Mouse (Mus musculus): ENCODE data around the gene Macrod2. TPM values are rescaled to one million over a fixed set of nuclear protein-coding genes. Genes with fewer than 3 reads are reported as not detected.

Macrod2 gene
- polyA plus RNA-seq, 1 experiment from 2014 or later, result 49.2 TPM

DNA sequence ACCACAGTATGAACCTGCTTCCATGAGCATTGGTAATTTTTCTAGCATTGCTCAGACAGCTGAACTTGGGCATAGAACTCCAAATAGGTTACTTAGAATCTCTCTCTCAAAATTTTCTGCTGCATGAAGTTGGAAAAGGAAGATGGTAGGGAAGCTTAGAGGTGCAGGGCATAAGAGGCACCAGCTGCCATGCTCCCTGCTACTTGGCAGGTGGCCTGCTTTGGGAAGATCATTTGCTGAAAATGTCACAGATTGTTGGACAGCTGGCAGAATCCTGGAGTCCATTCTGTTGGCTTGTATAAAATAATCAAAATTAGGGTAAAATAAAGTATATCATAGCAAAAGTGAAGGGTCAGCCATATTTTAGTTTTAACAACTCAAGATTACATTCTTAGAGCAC is 1425.7 kb downstream of the Macrod2 start:
- H3K27me3 ChIP-seq (replicated peaks; ENCODE audit: control insufficient read depth, insufficient read depth, low read length), result no peaks in the 10 kb centered on the region
- peak; percentile 78 for DNase-seq (ENCODE audit: low spot score)
- H3K9ac ChIP-seq (ENCODE audit: low read length), result no peak overlapping the region
- ATAC-seq, result peak; percentile 72
- H3K4me1 ChIP-seq (ENCODE audit: control insufficient read depth, insufficient read depth, low read length), result no peaks in the 10 kb centered on the region
- H3K36me3 ChIP-seq (ENCODE audit: control insufficient read depth, insufficient read depth, low read length), result no peaks in the 10 kb centered on the region
- no peak overlapping the region for H3K27ac ChIP-seq (ENCODE audit: low read depth, low read length)
- H3K4me2 ChIP-seq (ENCODE audit: low read length), result no peak overlapping the region
- no peaks in the 10 kb centered on the region for H3K9me3 ChIP-seq (replicated peaks; ENCODE audit: control insufficient read depth, low read length)
- no peak overlapping the region for H3K4me3 ChIP-seq (ENCODE audit: low read depth, low read length)

DNA sequence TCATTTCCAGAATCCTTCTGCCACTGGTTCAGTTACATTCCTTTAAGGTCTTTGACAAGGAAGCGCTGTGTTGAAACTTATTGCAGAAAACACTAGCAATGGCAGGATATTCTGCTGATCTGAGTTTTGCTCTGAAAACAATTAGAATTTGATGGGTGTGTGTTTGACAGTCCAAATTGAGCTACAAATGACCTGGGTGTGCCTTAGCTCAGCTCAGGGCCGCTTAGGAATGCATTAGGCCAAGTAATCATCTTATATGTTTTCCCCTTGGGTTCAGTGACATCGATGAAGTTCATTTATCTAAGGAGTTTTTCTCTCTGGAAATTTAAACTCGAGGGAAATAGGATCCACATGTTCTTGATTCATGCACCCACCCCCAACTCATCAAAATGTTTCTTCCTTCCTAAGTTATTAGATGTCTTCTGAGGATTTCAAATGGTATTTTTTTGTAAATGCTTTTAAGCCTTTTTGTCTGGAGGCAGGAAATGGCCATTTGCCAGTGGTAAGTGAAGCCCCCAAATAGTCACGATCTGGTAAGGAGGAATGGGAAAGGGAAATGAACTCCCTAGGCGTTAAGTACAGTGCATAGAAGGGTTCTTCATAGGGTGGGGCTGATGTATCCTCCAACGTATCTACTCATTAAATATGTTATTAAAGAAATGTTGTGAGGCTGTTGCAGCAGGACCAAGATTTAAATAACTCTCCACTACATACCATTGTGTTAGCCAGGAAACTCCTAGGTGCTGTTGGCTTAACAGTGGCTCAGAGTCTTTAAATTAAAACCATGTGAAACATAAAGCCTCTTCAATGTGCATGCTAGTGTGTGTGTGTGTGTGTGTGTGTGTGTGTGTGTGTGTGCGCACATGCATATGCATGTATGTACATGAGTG is 1430.7 kb downstream of the Macrod2 start:
- H3K9ac ChIP-seq (ENCODE audit: low read length), result no peak overlapping the region
- DNase-seq (ENCODE audit: low spot score), result no peak
- WGBS, result 75% methylated on average over 8 of the region's 8 CpGs
- H3K4me1 ChIP-seq (ENCODE audit: control insufficient read depth, insufficient read depth, low read length), result no peaks in the 10 kb centered on the region
- ATAC-seq, result no peak
- no peaks in the 10 kb centered on the region for H3K36me3 ChIP-seq (ENCODE audit: control insufficient read depth, insufficient read depth, low read length)
- no peaks in the 10 kb centered on the region for H3K27me3 ChIP-seq (replicated peaks; ENCODE audit: control insufficient read depth, insufficient read depth, low read length)
- no peak overlapping the region for H3K4me3 ChIP-seq (ENCODE audit: low read depth, low read length)
- H3K9me3 ChIP-seq (replicated peaks; ENCODE audit: control insufficient read depth, low read length), result no peaks in the 10 kb centered on the region
- no peak overlapping the region for H3K27ac ChIP-seq (ENCODE audit: low read depth, low read length)
- H3K4me2 ChIP-seq (ENCODE audit: low read length), result no peak overlapping the region

DNA sequence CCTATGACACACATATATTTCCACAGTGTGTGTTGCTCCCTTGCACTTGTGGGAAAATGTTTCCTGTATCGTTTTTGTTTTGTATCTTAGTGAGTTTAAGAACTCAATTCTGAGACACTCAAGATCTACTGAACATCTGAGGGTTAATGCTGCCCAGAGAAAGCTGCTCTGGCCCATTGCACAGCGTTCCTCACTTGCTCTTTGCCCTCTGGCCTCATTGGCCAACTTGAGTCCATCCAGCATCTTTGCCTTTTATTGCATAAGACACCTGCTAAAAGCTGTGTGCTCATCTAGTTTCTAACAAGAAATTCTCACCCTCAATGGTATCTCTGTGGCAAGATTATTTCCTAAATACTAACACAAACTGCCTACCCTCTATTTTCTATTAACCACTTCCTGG is 1435.4 kb downstream of the Macrod2 start:
- no peak for ATAC-seq
- WGBS, result 95% methylated on average over 2 of the region's 2 CpGs
- H3K9me3 ChIP-seq (replicated peaks; ENCODE audit: control insufficient read depth, low read length), result no peaks in the 10 kb centered on the region

DNA sequence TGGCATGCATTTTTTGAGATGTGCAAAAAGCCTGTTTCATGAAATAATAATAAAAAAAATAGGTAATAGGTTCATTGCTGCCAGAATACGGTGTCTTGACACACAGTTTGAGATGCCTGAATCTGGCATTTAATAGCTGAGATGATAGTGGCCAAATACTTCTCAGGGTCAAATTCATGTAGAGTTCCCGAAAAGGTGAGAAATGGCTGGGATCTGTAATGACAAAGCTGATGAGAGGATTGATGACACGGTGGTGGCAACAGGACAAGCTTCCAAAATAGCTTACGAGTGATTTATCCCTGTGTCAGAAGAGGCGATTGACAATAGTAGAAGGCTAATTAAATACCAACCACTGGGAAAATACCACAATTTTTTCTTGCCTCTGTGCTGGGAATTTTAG is 1436.4 kb downstream of the Macrod2 start:
- DNase-seq (ENCODE audit: low spot score), result no peak
- no peaks in the 10 kb centered on the region for H3K27me3 ChIP-seq (replicated peaks; ENCODE audit: control insufficient read depth, insufficient read depth, low read length)
- WGBS, result 81% methylated on average over 5 of the region's 5 CpGs
- no peak for ATAC-seq
- H3K27ac ChIP-seq (ENCODE audit: low read depth, low read length), result no peak overlapping the region
- H3K4me3 ChIP-seq (ENCODE audit: low read depth, low read length), result no peak overlapping the region
- H3K4me1 ChIP-seq (ENCODE audit: control insufficient read depth, insufficient read depth, low read length), result no peaks in the 10 kb centered on the region; the same call in 1 of the 2 replicates
- H3K9me3 ChIP-seq (replicated peaks; ENCODE audit: control insufficient read depth, low read length), result no peaks in the 10 kb centered on the region
- no peak overlapping the region for H3K4me2 ChIP-seq (ENCODE audit: low read length)
- H3K9ac ChIP-seq (ENCODE audit: low read length), result no peak overlapping the region
- H3K36me3 ChIP-seq (ENCODE audit: control insufficient read depth, insufficient read depth, low read length), result no peaks in the 10 kb centered on the region

More for the DNA sequence above, 1435.4 kb downstream of the Macrod2 start:
- Histone ChIP-seq H3K9ac (ENCODE audit: low read length) (no peak overlapping the region), H3K36me3 (ENCODE audit: control insufficient read depth, insufficient read depth, low read length) (no peaks in the 10 kb centered on the region), H3K27me3 (replicated peaks; ENCODE audit: control insufficient read depth, insufficient read depth, low read length) (no peaks in the 10 kb centered on the region), H3K4me3 (ENCODE audit: low read depth, low read length) (no peak overlapping the region), H3K4me1 (ENCODE audit: control insufficient read depth, insufficient read depth, low read length) (no peaks in the 10 kb centered on the region; the same call in 1 of the 2 replicates), H3K27ac (ENCODE audit: low read depth, low read length) (no peak overlapping the region), H3K4me2 (ENCODE audit: low read length) (no peak overlapping the region)
- DNase-seq (ENCODE audit: low spot score), result no peak

DNA sequence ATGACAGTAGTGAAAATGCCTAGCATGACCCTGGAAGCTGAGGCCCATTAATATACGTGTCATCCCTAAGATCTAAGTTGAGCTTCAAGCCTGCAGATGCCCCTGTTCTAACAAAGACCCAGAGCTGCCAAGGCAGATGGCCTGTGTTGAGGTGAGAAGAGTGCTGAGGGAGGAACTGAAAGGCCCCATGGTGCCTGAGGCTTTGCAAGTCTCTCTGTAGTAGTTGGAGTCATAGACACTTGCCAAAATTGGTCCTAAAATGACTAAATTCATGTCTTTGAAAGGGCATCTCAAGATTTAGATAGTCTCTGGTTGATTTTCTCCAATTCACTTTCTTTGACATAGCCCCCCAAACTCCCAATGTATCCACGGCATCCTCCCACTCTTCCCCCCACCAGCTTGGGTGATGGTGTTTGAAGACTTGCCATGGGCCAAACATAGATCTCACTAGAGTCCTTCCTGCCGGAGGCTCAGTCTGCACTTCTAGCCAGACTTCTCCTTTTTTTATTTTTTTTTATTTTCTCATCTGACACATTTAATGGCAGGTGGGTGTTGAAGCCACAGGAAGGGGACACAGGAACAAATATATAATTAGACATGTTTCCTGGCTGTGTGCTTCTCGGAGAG is 1439.2 kb downstream of the Macrod2 start:
- Histone ChIP-seq H3K9ac (ENCODE audit: low read length) (no peak overlapping the region), H3K9me3 (replicated peaks; ENCODE audit: control insufficient read depth, low read length) (no peaks in the 10 kb centered on the region), H3K4me3 (ENCODE audit: low read depth, low read length) (no peak overlapping the region), H3K27me3 (replicated peaks; ENCODE audit: control insufficient read depth, insufficient read depth, low read length) (no peaks in the 10 kb centered on the region), H3K4me1 (ENCODE audit: control insufficient read depth, insufficient read depth, low read length) (no peaks in the 10 kb centered on the region; the same call in 1 of the 2 replicates), H3K4me2 (ENCODE audit: low read length) (no peak overlapping the region), H3K27ac (ENCODE audit: low read depth, low read length) (no peak overlapping the region), H3K36me3 (ENCODE audit: control insufficient read depth, insufficient read depth, low read length) (no peaks in the 10 kb centered on the region)
- DNase-seq (ENCODE audit: low spot score) (no peak), ATAC-seq (no peak)
- 68% methylated on average over 4 of the region's 4 CpGs for WGBS

DNA sequence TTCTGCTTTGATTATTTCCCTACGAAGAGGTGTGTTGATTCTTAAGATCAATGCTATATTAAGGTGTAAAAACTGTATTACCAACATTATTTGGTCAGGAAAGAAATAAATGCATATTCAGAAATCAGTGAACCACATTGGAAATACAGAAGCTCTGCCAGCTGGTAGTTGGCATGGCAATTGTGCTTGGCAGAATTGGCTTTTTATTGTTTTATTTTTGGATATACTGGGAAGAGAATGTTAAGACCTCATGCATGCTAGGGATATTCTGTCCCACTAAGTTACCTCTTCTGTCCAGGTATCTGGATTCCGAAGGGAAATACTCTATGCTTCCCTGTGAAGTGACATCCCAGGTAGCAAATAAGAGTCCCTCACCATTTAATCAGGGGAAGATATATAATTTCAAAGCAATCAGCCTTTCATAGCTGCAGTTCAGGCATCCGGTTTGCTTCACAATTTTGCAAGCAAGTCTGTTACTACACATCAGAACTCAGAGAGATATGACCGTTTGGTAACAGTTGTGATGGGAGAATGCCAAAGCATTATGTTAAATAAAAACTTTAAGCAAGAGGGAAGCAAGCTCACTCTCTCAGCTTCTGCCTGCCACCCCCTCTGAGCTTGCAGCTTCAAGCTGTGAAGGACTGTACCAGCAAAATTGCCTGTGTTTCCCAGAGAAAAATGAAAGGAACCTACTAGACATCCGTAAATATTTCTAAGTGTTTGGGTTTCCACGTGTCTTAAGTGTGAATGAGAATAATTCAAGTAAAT is 1449.5 kb downstream of the Macrod2 start:
- no peaks in the 10 kb centered on the region for H3K27me3 ChIP-seq (replicated peaks; ENCODE audit: control insufficient read depth, insufficient read depth, low read length)
- no peaks in the 10 kb centered on the region for H3K9me3 ChIP-seq (replicated peaks; ENCODE audit: control insufficient read depth, low read length)
- ATAC-seq (no peak), DNase-seq (ENCODE audit: low spot score) (peak; percentile 55)
- 78% methylated on average over 6 of the region's 6 CpGs for WGBS
- no peaks in the 10 kb centered on the region for H3K4me1 ChIP-seq (ENCODE audit: control insufficient read depth, insufficient read depth, low read length)
- H3K4me3 ChIP-seq (ENCODE audit: low read depth, low read length), result no peak overlapping the region
- H3K4me2 ChIP-seq (ENCODE audit: low read length), result no peak overlapping the region
- H3K36me3 ChIP-seq (ENCODE audit: control insufficient read depth, insufficient read depth, low read length), result no peaks in the 10 kb centered on the region
- no peak overlapping the region for H3K27ac ChIP-seq (ENCODE audit: low read depth, low read length)
- no peak overlapping the region for H3K9ac ChIP-seq (ENCODE audit: low read length)

DNA sequence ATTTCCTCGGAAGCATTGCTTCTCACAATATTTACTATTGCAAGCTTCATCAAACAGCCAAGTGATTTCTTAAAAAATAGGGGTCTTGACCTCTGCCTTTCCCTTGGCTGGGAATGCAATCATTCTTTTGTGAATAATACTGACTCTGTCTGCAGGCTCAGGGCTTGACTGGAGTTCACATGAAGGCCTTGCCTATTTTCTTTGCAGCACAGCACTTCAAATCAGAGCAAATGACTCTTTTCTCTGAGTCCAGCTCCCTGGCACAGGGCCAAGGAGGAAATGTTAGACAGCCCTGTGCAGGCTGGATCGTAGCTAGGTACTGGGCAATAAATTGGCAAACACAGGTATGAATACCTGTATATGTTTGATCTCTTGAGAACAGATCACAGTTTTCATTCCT is 1464.1 kb downstream of the Macrod2 start:
- DNase-seq (ENCODE audit: low spot score), result no peak
- no peak overlapping the region for H3K9ac ChIP-seq (ENCODE audit: low read length)
- H3K4me1 ChIP-seq (ENCODE audit: control insufficient read depth, insufficient read depth, low read length), result no peaks in the 10 kb centered on the region
- no peak overlapping the region for H3K4me3 ChIP-seq (ENCODE audit: low read depth, low read length)
- 58% methylated on average over 2 of the region's 2 CpGs for WGBS
- ATAC-seq, result no peak
- H3K27me3 ChIP-seq (replicated peaks; ENCODE audit: control insufficient read depth, insufficient read depth, low read length), result no peaks in the 10 kb centered on the region
- H3K9me3 ChIP-seq (replicated peaks; ENCODE audit: control insufficient read depth, low read length), result no peaks in the 10 kb centered on the region
- H3K36me3 ChIP-seq (ENCODE audit: control insufficient read depth, insufficient read depth, low read length), result no peaks in the 10 kb centered on the region
- H3K27ac ChIP-seq (ENCODE audit: low read depth, low read length), result no peak overlapping the region
- no peak overlapping the region for H3K4me2 ChIP-seq (ENCODE audit: low read length)

DNA sequence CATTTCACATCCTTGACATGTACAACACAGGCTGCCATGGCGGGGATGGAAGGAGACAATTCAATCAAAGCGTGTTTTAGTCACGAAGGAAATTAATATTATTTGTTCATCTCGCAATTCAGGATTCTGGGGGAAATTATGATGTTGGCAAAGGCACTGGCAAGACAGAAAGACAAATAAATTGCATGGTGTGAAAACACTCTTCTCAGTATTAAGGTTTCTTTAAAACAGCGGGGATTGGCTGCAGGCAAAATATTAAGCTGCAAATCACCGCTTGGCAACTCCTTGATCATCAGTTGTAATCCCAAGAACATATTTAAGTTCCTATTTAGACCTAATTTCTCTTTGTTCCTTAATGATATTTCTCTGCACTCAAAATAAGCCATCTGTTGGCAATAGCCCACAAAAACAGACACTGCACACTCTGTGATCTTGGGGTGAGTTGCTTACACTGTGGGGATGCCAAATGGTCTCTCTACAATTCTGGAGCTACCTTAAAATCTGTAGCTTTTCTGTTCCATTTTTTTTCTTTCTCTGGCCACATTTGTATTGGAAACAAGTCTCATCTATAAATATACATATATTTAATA is 1466.7 kb downstream of the Macrod2 start:
- 68% methylated on average over 6 of the region's 6 CpGs for WGBS
- Histone ChIP-seq H3K36me3 (ENCODE audit: control insufficient read depth, insufficient read depth, low read length) (no peaks in the 10 kb centered on the region), H3K27ac (ENCODE audit: low read depth, low read length) (no peak overlapping the region), H3K4me1 (ENCODE audit: control insufficient read depth, insufficient read depth, low read length) (no peaks in the 10 kb centered on the region), H3K27me3 (replicated peaks; ENCODE audit: control insufficient read depth, insufficient read depth, low read length) (no peaks in the 10 kb centered on the region), H3K4me3 (ENCODE audit: low read depth, low read length) (no peak overlapping the region), H3K9ac (ENCODE audit: low read length) (no peak overlapping the region), H3K4me2 (ENCODE audit: low read length) (no peak overlapping the region), H3K9me3 (replicated peaks; ENCODE audit: control insufficient read depth, low read length) (no peaks in the 10 kb centered on the region)
- ATAC-seq (no peak), DNase-seq (ENCODE audit: low spot score) (peak; percentile 37)

All from forebrain, embryonic 14.5 days (tissue).